Mouse (Mus musculus) thymus, adult 18-20 months (tissue): ENCODE measurements around the gene Lcp2.
A peak's percentile ranks its signal among the peaks of the same experiment; 100 is the strongest.
"Not testable (repeated sequence)": the region's sequence is repeated elsewhere in the genome, so short reads cannot be mapped to it uniquely, and the experiment has no call there.

Experiments used
- DNase-seq, 2 experiments: peaks; one replicate each; pipeline ENCODE4 v3.0.0; 2022; ENCODE audit warnings: mixed read lengths in 2 of 2

The Lcp2 gene

GRCm38 (mm10) chr11:34098422-34098821 is 51.7 kb downstream of the Lcp2 start, which contains the start of gene 4930469K13Rik:
TSS of gene 4930469K13Rik (minus strand) at chr11:34098554.
- DNase-seq: peak in 1 of 2 experiments; percentile 19

GRCm38 (mm10) chr11:34101827-34102226 is 55.1 kb downstream of the Lcp2 start:
- no peak for DNase-seq

GRCm38 (mm10) chr11:34104919-34105318 is 58.2 kb downstream of the Lcp2 start:
- DNase-seq: no peak

GRCm38 (mm10) chr11:34109260-34109659 is 62.5 kb downstream of the Lcp2 start:
- no peak for DNase-seq

GRCm38 (mm10) chr11:34111940-34112339 is 65.2 kb downstream of the Lcp2 start:
- no peak for DNase-seq

- no peak for DNase-seq
Observed at GRCm38 (mm10) chr11:34112781-34113380, 66.2 kb downstream of the Lcp2 start.

- no peak for DNase-seq
Observed at GRCm38 (mm10) chr11:34113760-34114159, 67.0 kb downstream of the Lcp2 start.

GRCm38 (mm10) chr11:34116572-34117135 is 69.9 kb downstream of the Lcp2 start:
- DNase-seq: no peak

GRCm38 (mm10) chr11:34117581-34117980 is 70.9 kb downstream of the Lcp2 start:
- DNase-seq: no peak

GRCm38 (mm10) chr11:34118319-34118718 is 71.6 kb downstream of the Lcp2 start:
- no peak for DNase-seq

GRCm38 (mm10) chr11:34123147-34123546 is 76.4 kb downstream of the Lcp2 start:
- no peak for DNase-seq

- no peak for DNase-seq
Observed at GRCm38 (mm10) chr11:34124852-34125251, 78.1 kb downstream of the Lcp2 start.

- not testable (repeated sequence) for DNase-seq
Observed at GRCm38 (mm10) chr11:34125727-34126126, 79.0 kb downstream of the Lcp2 start.

GRCm38 (mm10) chr11:34128412-34128811 is 81.7 kb downstream of the Lcp2 start:
- DNase-seq: no peak

GRCm38 (mm10) chr11:34139296-34139695 is 92.6 kb downstream of the Lcp2 start:
- DNase-seq: no peak
